Mouse (Mus musculus) kidney, adult 2 months (tissue): ENCODE measurements around the gene Rd3l.

Experiments used
- CTCF ChIP-seq: fragments of 200-500 bp; conservative IDR thresholded peaks from 2 replicates; pipeline ENCODE4 v1.5.1; 2011; ENCODE audit warnings: low read depth, mild to moderate bottlenecking, control low read depth, low read length, moderate library complexity, mixed read lengths; ENCODE audit not compliant: insufficient read depth, insufficient read length
- POLR2A ChIP-seq: fragments of 200-500 bp; IDR thresholded peaks from one replicate; pipeline ENCODE4 v1.6.1; 2011; ENCODE audit warnings: low read depth, low read length, control low read depth

DNA sequence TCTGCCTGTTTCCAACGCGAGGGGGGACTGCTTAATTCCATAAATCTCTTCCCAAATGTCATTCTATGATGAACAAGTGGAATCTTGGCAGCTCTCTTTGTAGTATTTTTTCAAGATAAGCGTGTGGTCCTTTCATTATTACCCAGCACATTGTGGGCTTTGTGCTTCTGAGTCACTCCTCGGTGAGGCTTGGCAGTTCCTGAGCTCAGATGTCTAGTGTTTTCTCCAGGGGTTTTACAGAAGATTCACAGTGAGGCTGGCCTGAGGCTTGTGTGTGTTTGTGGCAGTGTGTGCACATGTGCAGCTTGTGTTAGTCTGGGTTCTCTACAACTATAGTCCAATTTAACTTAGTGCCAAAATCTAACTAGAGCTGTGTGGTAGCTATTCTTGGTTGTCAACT lies 46.3 kb upstream of the Rd3l start:
- TF ChIP-seq CTCF: no peak
- no peak for TF ChIP-seq POLR2A
